12 mouse cellular contexts compared by ENCODE assay signal in genomic region chr13:42245753-42246409, GRCm38 (mm10). TPM values are rescaled to one million over a fixed set of nuclear protein-coding genes. Genes with fewer than 3 reads are reported as not detected.
DNase-seq lines count a peak whose midpoint lies in the region; ATAC-seq and TF ChIP-seq lines count a peak whose summit lies in the region.
"Had no signal": no experiment of that assay in that cellular context is flagged by ENCODE, and none has a peak within 500 bp of the region (broad histone marks: within the 10 kb centered on the region; RNA-seq: fewer than 3 reads in every experiment).

No protein-coding gene starts in this region.

- peak overlapping the region; percentile 64 for H3K9ac ChIP-seq in heart, adult 2 months (ENCODE audit: low read depth, low read length)
- no peak overlapping the region for H3K9ac ChIP-seq in liver, embryonic 13.5 days
- no peak overlapping the region for H3K9ac ChIP-seq in forebrain, embryonic 14.5 days (ENCODE audit: low read length)
- H3K9ac ChIP-seq: embryonic facial prominence, embryonic 15.5 days; liver, embryonic 15.5 days had no signal

- no peak overlapping the region for H3K4me2 ChIP-seq in liver, embryonic 13.5 days
- H3K4me2 ChIP-seq in forebrain, embryonic 14.5 days (ENCODE audit: low read length) = no peak overlapping the region
- H3K4me2 ChIP-seq: embryonic facial prominence, embryonic 15.5 days; liver, embryonic 15.5 days had no signal

- no peaks in the 10 kb centered on the region for H3K36me3 ChIP-seq in heart, adult 2 months (ENCODE audit: control insufficient read depth, insufficient read depth, low read length)
- no peaks in the 10 kb centered on the region for H3K36me3 ChIP-seq in liver, embryonic 13.5 days
- H3K36me3 ChIP-seq in forebrain, embryonic 14.5 days (ENCODE audit: control insufficient read depth, insufficient read depth, low read length) = no peaks in the 10 kb centered on the region
- H3K36me3 ChIP-seq: embryonic facial prominence, embryonic 15.5 days; liver, embryonic 15.5 days had no signal

- no peaks in the 10 kb centered on the region for H3K79me2 ChIP-seq in heart, adult 2 months (replicated peaks; ENCODE audit: control insufficient read depth, insufficient read depth, low read length)

- intact Hi-C loops in heart, adult 2 months (cut with DNase I) = loop anchor here (1.0 to 5.0 kb wide), 3 partner anchors 56 to 537 kb away; partner anchors contain the start of gene Edn1

- H3K27ac ChIP-seq in heart, adult 2 months = peak overlapping the region; percentile 61
- no peak overlapping the region for H3K27ac ChIP-seq in liver, embryonic 13.5 days
- H3K27ac ChIP-seq in forebrain, embryonic 14.5 days (ENCODE audit: low read depth, low read length) = no peak overlapping the region
- H3K27ac ChIP-seq: embryonic facial prominence, embryonic 15.5 days; liver, embryonic 15.5 days had no signal

- peak; percentile 36 to 43 for DNase-seq in spleen, postnatal 36 days (ENCODE audit: low spot score in 2 of 2)
- no peak for DNase-seq in spleen, postnatal 14 days (ENCODE audit: low spot score in 2 of 2)
- DNase-seq in heart, adult 2 months = peak; percentile 22 to 24
- no peak for DNase-seq in liver, embryonic 13.5 days
- DNase-seq in thymus, postnatal 36 days = peak; percentile 5 to 14
- DNase-seq in right cerebral cortex, postnatal 10 days (ENCODE audit: low spot score in 2 of 2) = no peak
- DNase-seq in lung, postnatal 4 days = no peak
- DNase-seq in forebrain, embryonic 14.5 days (ENCODE audit: low spot score) = no peak
- DNase-seq: kidney, postnatal 36 days; right cerebral cortex, postnatal 14 days had no signal

- H3K4me3 ChIP-seq in heart, adult 2 months = no peak overlapping the region
- H3K4me3 ChIP-seq in liver, embryonic 13.5 days (replicated peaks) = 0 out of 2 replicates have a peak overlapping the region, but pooled peaks have one; percentile 6
- no peak overlapping the region for H3K4me3 ChIP-seq in forebrain, embryonic 14.5 days (ENCODE audit: low read depth, low read length)
- H3K4me3 ChIP-seq: embryonic facial prominence, embryonic 15.5 days; liver, embryonic 15.5 days had no signal

- H3K27me3 ChIP-seq in heart, adult 2 months (ENCODE audit: control insufficient read depth, insufficient read depth, low read length) = no peaks in the 10 kb centered on the region
- H3K27me3 ChIP-seq in liver, embryonic 13.5 days = no peaks in the 10 kb centered on the region
- no peaks in the 10 kb centered on the region for H3K27me3 ChIP-seq in forebrain, embryonic 14.5 days (replicated peaks; ENCODE audit: control insufficient read depth, insufficient read depth, low read length)
- H3K27me3 ChIP-seq: embryonic facial prominence, embryonic 15.5 days; liver, embryonic 15.5 days had no signal

- TF ChIP-seq EP300 in heart, adult 2 months (IDR thresholded peaks at IDR 0.05; ENCODE audit: insufficient read depth, low read depth, low read length) = no peak

- no peak for ATAC-seq in liver, embryonic 13.5 days (ENCODE audit: low read depth)
- no peak for ATAC-seq in forebrain, embryonic 14.5 days

- TF ChIP-seq CTCF in heart, adult 2 months (IDR thresholded peaks at IDR 0.05) = no peak

- no peak for TF ChIP-seq POLR2A in heart, adult 2 months (IDR thresholded peaks at IDR 0.05; ENCODE audit: insufficient read depth, low read depth, low read length)

- H3K9me3 ChIP-seq in liver, embryonic 13.5 days (replicated peaks) = no peaks in the 10 kb centered on the region
- no peaks in the 10 kb centered on the region for H3K9me3 ChIP-seq in forebrain, embryonic 14.5 days (replicated peaks; ENCODE audit: control insufficient read depth, low read length)
- H3K9me3 ChIP-seq: embryonic facial prominence, embryonic 15.5 days; liver, embryonic 15.5 days had no signal

- WGBS in heart, adult 2 months = 16% methylated on average over 11 of the region's 11 CpGs
- 28% methylated on average over 11 of the region's 11 CpGs for WGBS in liver, embryonic 13.5 days (ENCODE audit: insufficient replicate concordance)
- 87% methylated on average over 11 of the region's 11 CpGs for WGBS in forebrain, embryonic 14.5 days

- H3K4me1 ChIP-seq in heart, adult 2 months (ENCODE audit: control insufficient read depth, insufficient read depth, low read length) = peaks cover 9% of the 10 kb centered on the region
- H3K4me1 ChIP-seq in liver, embryonic 13.5 days (replicated peaks) = no peaks in the 10 kb centered on the region
- no peaks in the 10 kb centered on the region for H3K4me1 ChIP-seq in forebrain, embryonic 14.5 days (ENCODE audit: control insufficient read depth, insufficient read depth, low read length)
- H3K4me1 ChIP-seq: liver, embryonic 15.5 days had no signal

RNA-seq across cellular contexts. Expression of gene Edn1, which starts 55.4 kb away (rescaled TPM):
- 1 to 10 TPM; 3.0 to 3.2 TPM for total RNA-seq in heart, adult 2 months (2021)
- 2.2 and 4.4 TPM in 2 replicates for polyA plus RNA-seq in heart, adult 2 months (2012; rRNA removed)
- 0.46 and 0.53 TPM in 2 replicates for polyA plus RNA-seq in liver, embryonic 13.5 days (2015; fragmentation: Nextera tagmentation; extraction: Ambion mirVana)
- 0.98 and 1.1 TPM in 2 replicates for polyA plus RNA-seq in forebrain, embryonic 14.5 days (2014; fragmentation: Nextera tagmentation; extraction: Ambion mirVana)

Comparison
In these comparisons a context has a peak if more than half of its experiments do, and no peak if none do; other contexts are left out.
1. DNase-seq: peak in spleen, postnatal 36 days (2 of 2), heart, adult 2 months (2 of 2) and thymus, postnatal 36 days (2 of 2); none in spleen, postnatal 14 days (0 of 2), liver, embryonic 13.5 days (single experiment), right cerebral cortex, postnatal 10 days (0 of 2), lung, postnatal 4 days (0 of 2) and forebrain, embryonic 14.5 days (single experiment).